Mouse (Mus musculus) hindbrain, embryonic 13.5 days (tissue): Measurements from ENCODE around the gene Sp140. TPM values are rescaled to one million over a fixed set of nuclear protein-coding genes. Genes with fewer than 3 reads are reported as not detected.

Experiments used
- ATAC-seq: fragments of 200-750 bp; cut with Nextera tagmentation; 2 replicates; pipeline ENCODE4 v1.8.0; 2017; ENCODE audit warnings: moderate TSS enrichment; ENCODE audit not compliant: low FRiP score
- H3K27ac ChIP-seq: fragments of 300-500 bp; sonication (generic); 2 replicates; pipeline ENCODE4 v1.5.1; 2015; ENCODE audit warnings: inconsistent platforms, mild to moderate bottlenecking, moderate library complexity
- H3K27me3 ChIP-seq: fragments of 300-500 bp; sonication (generic); 2 replicates; pipeline ENCODE4 v1.6.1; 2015; ENCODE audit warnings: mild to moderate bottlenecking, inconsistent platforms
- H3K36me3 ChIP-seq: fragments of 300-500 bp; sonication (generic); 2 replicates; pipeline ENCODE4 v1.6.1; 2015; ENCODE audit warnings: mild to moderate bottlenecking, inconsistent platforms
- H3K4me1 ChIP-seq: fragments of 300-500 bp; sonication (generic); replicated peaks from 2 replicates; pipeline ENCODE4 v1.6.1; 2015; ENCODE audit warnings: inconsistent platforms
- H3K4me2 ChIP-seq: fragments of 300-500 bp; sonication (generic); 2 replicates; pipeline ENCODE4 v1.6.1; 2015; ENCODE audit warnings: inconsistent platforms, mild to moderate bottlenecking, moderate library complexity
- H3K4me3 ChIP-seq: fragments of 300-500 bp; sonication (generic); 2 replicates; pipeline ENCODE4 v1.5.1; 2015; ENCODE audit warnings: mild to moderate bottlenecking, inconsistent platforms
- H3K9ac ChIP-seq: fragments of 300-500 bp; sonication (generic); 2 replicates; pipeline ENCODE4 v1.6.1; 2015; ENCODE audit warnings: mild to moderate bottlenecking, inconsistent platforms
- H3K9me3 ChIP-seq: fragments of 300-500 bp; sonication (generic); 2 replicates; pipeline ENCODE4 v1.6.1; 2016; ENCODE audit warnings: inconsistent platforms
- WGBS: fragments of 180-500 bp; shearing (Covaris S2); methylation state at CpG from one replicate; pipeline ENCODE4 v1.1.7; 2015; 5-methylcytosine and 5-hydroxymethylcytosine counted together
- polyA plus RNA-seq: library from polyadenylated mRNA; unstranded; fragments of >200 nt; fragmentation: Nextera tagmentation; extraction: Ambion mirVana; gene quantifications from 2 replicates; pipeline ENCODE4 v1.2.1, GENCODE M21; 2015

Gene Sp140
- polyA plus RNA-seq, 1 experiment from 2014 or later = 0.27 TPM

- no peak for ATAC-seq
- no peak overlapping the region for H3K27ac ChIP-seq
- no peaks in the 10 kb centered on the region for H3K36me3 ChIP-seq
- no peaks in the 10 kb centered on the region for H3K9me3 ChIP-seq
- H3K27me3 ChIP-seq = no peaks in the 10 kb centered on the region
- H3K4me2 ChIP-seq = no peak overlapping the region
- no peaks in the 10 kb centered on the region for H3K4me1 ChIP-seq
- no peak overlapping the region for H3K4me3 ChIP-seq
- H3K9ac ChIP-seq = no peak overlapping the region
These were observed 64.1 kb downstream of the Sp140 start for GRCm38 (mm10) chr1:85664266-85664665.

GRCm38 (mm10) chr1:85680226-85680625 is 80.0 kb downstream of the Sp140 start:
- H3K27me3 ChIP-seq = no peaks in the 10 kb centered on the region
- no peak overlapping the region for H3K9ac ChIP-seq
- H3K36me3 ChIP-seq = no peaks in the 10 kb centered on the region
- no peaks in the 10 kb centered on the region for H3K9me3 ChIP-seq
- no peak for ATAC-seq
- no peak overlapping the region for H3K4me3 ChIP-seq
- 70% methylated on average over 4 of the region's 4 CpGs for WGBS
- no peaks in the 10 kb centered on the region for H3K4me1 ChIP-seq
- no peak overlapping the region for H3K27ac ChIP-seq
- H3K4me2 ChIP-seq = no peak overlapping the region

GRCm38 (mm10) chr1:85686666-85687065 is 86.5 kb downstream of the Sp140 start:
- no peak overlapping the region for H3K4me3 ChIP-seq
- no peak overlapping the region for H3K9ac ChIP-seq
- no peaks in the 10 kb centered on the region for H3K36me3 ChIP-seq
- H3K4me2 ChIP-seq = no peak overlapping the region
- no peak for ATAC-seq
- H3K27ac ChIP-seq = no peak overlapping the region
- no peaks in the 10 kb centered on the region for H3K27me3 ChIP-seq
- H3K9me3 ChIP-seq = no peaks in the 10 kb centered on the region
- H3K4me1 ChIP-seq = no peaks in the 10 kb centered on the region
- 81% methylated on average over 5 of the region's 5 CpGs for WGBS

GRCm38 (mm10) chr1:85687346-85687745 is 87.2 kb downstream of the Sp140 start:
- Histone ChIP-seq H3K36me3 (no peaks in the 10 kb centered on the region), H3K9ac (no peak overlapping the region), H3K27ac (no peak overlapping the region), H3K27me3 (no peaks in the 10 kb centered on the region), H3K4me2 (no peak overlapping the region), H3K4me3 (no peak overlapping the region), H3K9me3 (no peaks in the 10 kb centered on the region), H3K4me1 (no peaks in the 10 kb centered on the region)
- ATAC-seq = no peak
- 75% methylated on average over 5 of the region's 5 CpGs for WGBS

GRCm38 (mm10) chr1:85690544-85690943 is 90.4 kb downstream of the Sp140 start:
- no peak overlapping the region for H3K4me3 ChIP-seq
- 81% methylated on average over 3 of the region's 3 CpGs for WGBS
- H3K4me2 ChIP-seq = no peak overlapping the region
- H3K27ac ChIP-seq = no peak overlapping the region
- H3K36me3 ChIP-seq = no peaks in the 10 kb centered on the region
- no peaks in the 10 kb centered on the region for H3K4me1 ChIP-seq
- H3K9me3 ChIP-seq = no peaks in the 10 kb centered on the region
- no peak overlapping the region for H3K9ac ChIP-seq
- no peak for ATAC-seq
- H3K27me3 ChIP-seq = no peaks in the 10 kb centered on the region

- Histone ChIP-seq H3K36me3 (no peaks in the 10 kb centered on the region), H3K27me3 (no peaks in the 10 kb centered on the region), H3K4me2 (no peak overlapping the region), H3K9me3 (no peaks in the 10 kb centered on the region), H3K4me3 (no peak overlapping the region), H3K9ac (no peak overlapping the region), H3K27ac (no peak overlapping the region), H3K4me1 (no peaks in the 10 kb centered on the region)
- WGBS = 78% methylated on average over 1 of the region's 1 CpGs
- no peak for ATAC-seq
These were observed 92.1 kb downstream of the Sp140 start for GRCm38 (mm10) chr1:85692281-85692680.

- H3K4me3 ChIP-seq = no peak overlapping the region
- no peak overlapping the region for H3K9ac ChIP-seq
- no peak for ATAC-seq
- H3K36me3 ChIP-seq = no peaks in the 10 kb centered on the region
- no peaks in the 10 kb centered on the region for H3K4me1 ChIP-seq
- no peak overlapping the region for H3K4me2 ChIP-seq
- H3K27ac ChIP-seq = no peak overlapping the region
- no peaks in the 10 kb centered on the region for H3K9me3 ChIP-seq
- no peaks in the 10 kb centered on the region for H3K27me3 ChIP-seq
- WGBS = 86% methylated on average over 3 of the region's 3 CpGs
These were observed 93.1 kb downstream of the Sp140 start for GRCm38 (mm10) chr1:85693280-85693679.

Other genes with a start within 250 kb of the Sp140 start
- not detected in 2 replicates for gene G530012D18Rik, start 24.7 kb upstream of the Sp140 start, polyA plus RNA-seq
- gene Sp110, start 1.6 kb upstream of the Sp140 start, polyA plus RNA-seq = 0.80 and 0.91 TPM in 2 replicates
- 0.57 and 0.92 TPM in 2 replicates for gene Sp100, start 49.6 kb downstream of the Sp140 start, polyA plus RNA-seq
- 0.65 and 0.66 TPM in 2 replicates for gene A630001G21Rik, start 178.3 kb downstream of the Sp140 start, polyA plus RNA-seq
- gene Cab39, start 193.1 kb downstream of the Sp140 start, polyA plus RNA-seq = 49.6 and 52.8 TPM in 2 replicates